Mouse (Mus musculus) lung, adult 2 months (tissue): ENCODE measurements around the gene Cmklr1.

Experiments used
- CTCF ChIP-seq: fragments of 200-500 bp; IDR thresholded peaks from 2 replicates; pipeline ENCODE4 v1.5.1; 2011; ENCODE audit warnings: mild to moderate bottlenecking, low read length, control low read depth; ENCODE audit not compliant: insufficient read depth
- POLR2A ChIP-seq: fragments of 200-500 bp; IDR thresholded peaks from 2 replicates; pipeline ENCODE4 v1.6.1; 2011; ENCODE audit warnings: low read depth, mild to moderate bottlenecking, control low read depth, low read length, borderline replicate concordance; ENCODE audit errors: extremely low read depth

DNA sequence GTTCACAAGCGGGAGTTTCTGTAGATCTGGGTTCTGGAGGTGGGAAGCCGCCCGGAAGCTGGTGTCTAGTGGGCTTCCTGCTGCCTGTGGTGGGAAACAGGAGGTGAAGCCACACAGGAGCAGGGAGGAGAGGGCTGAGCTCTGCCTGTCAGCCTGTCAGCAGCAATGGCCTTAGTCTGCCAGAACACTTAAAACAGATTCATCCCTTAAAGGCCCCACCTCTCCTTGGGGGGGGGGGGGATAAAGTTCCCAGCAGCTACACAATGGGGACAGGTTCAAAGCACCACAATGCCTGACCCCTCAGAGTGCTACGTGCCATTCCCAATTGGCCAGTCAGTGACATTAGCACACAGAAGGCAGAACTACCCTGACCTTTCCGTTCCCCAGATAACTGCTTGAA lies 2.0 kb upstream of the Cmklr1 start:
- TF ChIP-seq CTCF = no peak
- no peak for TF ChIP-seq POLR2A
